Comparison of ENCODE assay signal across 25 mouse cellular contexts in genomic region chr11:76326672-76327071, GRCm38 (mm10).
DNase-seq lines count a peak whose midpoint lies in the region; ATAC-seq lines count a peak whose summit lies in the region.
"Had no signal": no experiment of that assay in that cellular context is flagged by ENCODE, and none has a peak within 500 bp of the region (broad histone marks: within the 10 kb centered on the region; RNA-seq: fewer than 3 reads in every experiment).

No protein-coding gene starts in this region.

- H3K27me3 ChIP-seq in heart, embryonic 11.5 days (ENCODE audit: control insufficient read depth, insufficient read depth, low read length): no peaks in the 10 kb centered on the region
- no peaks in the 10 kb centered on the region for H3K27me3 ChIP-seq in stomach, embryonic 16.5 days (ENCODE audit: control insufficient read depth, insufficient read depth, low read length)
- H3K27me3 ChIP-seq: embryonic facial prominence, embryonic 12.5 days; heart, embryonic 15.5 days; hindbrain, embryonic 12.5 days; midbrain, embryonic 15.5 days; neural tube, embryonic 15.5 days had no signal

- intact Hi-C loops in heart, postnatal 25 days (cut with DNase I): loop anchor here (2.0 kb wide), 1 partner anchor 72 kb away; the partner anchor contains the start of gene Nxn

- no peaks in the 10 kb centered on the region for H3K9me3 ChIP-seq in heart, embryonic 11.5 days (replicated peaks; ENCODE audit: control insufficient read depth, low read length)
- H3K9me3 ChIP-seq in stomach, embryonic 16.5 days (replicated peaks; ENCODE audit: control insufficient read depth, low read length): no peaks in the 10 kb centered on the region
- H3K9me3 ChIP-seq: embryonic facial prominence, embryonic 12.5 days; heart, embryonic 15.5 days; hindbrain, embryonic 12.5 days; midbrain, embryonic 15.5 days; neural tube, embryonic 15.5 days had no signal

- no peak overlapping the region for H3K4me2 ChIP-seq in heart, embryonic 11.5 days
- no peak overlapping the region for H3K4me2 ChIP-seq in stomach, embryonic 16.5 days (ENCODE audit: low read depth, low read length)
- H3K4me2 ChIP-seq: embryonic facial prominence, embryonic 12.5 days; heart, embryonic 15.5 days; hindbrain, embryonic 12.5 days; midbrain, embryonic 15.5 days; neural tube, embryonic 15.5 days had no signal

- H3K9ac ChIP-seq in heart, embryonic 11.5 days (ENCODE audit: low read depth, low read length): no peak overlapping the region
- H3K9ac ChIP-seq in stomach, embryonic 16.5 days (ENCODE audit: low read length): no peak overlapping the region
- H3K9ac ChIP-seq: embryonic facial prominence, embryonic 12.5 days; forebrain, postnatal 0 days; heart, embryonic 15.5 days; hindbrain, embryonic 12.5 days; liver, embryonic 14.5 days; midbrain, embryonic 15.5 days; neural tube, embryonic 15.5 days had no signal

- H3K4me1 ChIP-seq in heart, embryonic 11.5 days (ENCODE audit: control insufficient read depth, insufficient read depth, low read length): peaks cover 33% of the 10 kb centered on the region
- H3K4me1 ChIP-seq in stomach, embryonic 16.5 days (ENCODE audit: control insufficient read depth, insufficient read depth, low read length): peaks cover 76% of the 10 kb centered on the region

- 79% methylated on average over 6 of the region's 6 CpGs for WGBS in heart, embryonic 11.5 days (ENCODE audit: insufficient replicate concordance)
- WGBS in stomach, embryonic 16.5 days: 72% methylated on average over 6 of the region's 6 CpGs

- no peak overlapping the region for H3K4me3 ChIP-seq in heart, embryonic 11.5 days (ENCODE audit: low read depth, low read length)
- H3K4me3 ChIP-seq in stomach, embryonic 16.5 days (replicated peaks; ENCODE audit: low read length): no peak overlapping the region
- H3K4me3 ChIP-seq: embryonic facial prominence, embryonic 12.5 days; heart, embryonic 15.5 days; hindbrain, embryonic 12.5 days; left cerebral cortex, adult 2 months; midbrain, embryonic 15.5 days; myocyte; neural tube, embryonic 15.5 days had no signal

- peak; percentile 98 for DNase-seq in heart, adult 11 months
- DNase-seq in lung, adult 18-20 months: peak; percentile 40 to 49
- DNase-seq in lung, postnatal 14 days: no peak
- DNase-seq in heart, postnatal 25 days (ENCODE audit: low spot score): peak; percentile 52
- no peak for DNase-seq in left cerebral cortex, adult 9 months (ENCODE audit: low spot score in 2 of 2)
- DNase-seq in right cerebral cortex, postnatal 25 days: no peak
- DNase-seq: adrenal gland, adult 2 months; B cell, adult 2 months; cerebellum, adult 9-10 months; forebrain, postnatal 0 days; gastrocnemius, postnatal 14 days; kidney, adult 9 months; kidney, postnatal 36 days; layer of hippocampus, adult 9-11 months had no signal

- no peak for ATAC-seq in heart, embryonic 11.5 days (replicated peaks; ENCODE audit: insufficient number of reproducible peaks, low FRiP score, low TSS enrichment)
- ATAC-seq in stomach, embryonic 16.5 days (ENCODE audit: insufficient read depth, low FRiP score): no peak
- ATAC-seq: forebrain, postnatal 0 days; inflammation-experienced regulatory T-cells, adult 6 months; midbrain, embryonic 15.5 days had no signal

- no peak overlapping the region for H3K27ac ChIP-seq in heart, embryonic 11.5 days (ENCODE audit: low read depth, low read length)
- H3K27ac ChIP-seq in stomach, embryonic 16.5 days (ENCODE audit: low read length): peak overlapping the region; percentile 53
- H3K27ac ChIP-seq: heart, embryonic 15.5 days; hindbrain, embryonic 12.5 days; left cerebral cortex, adult 2 months; liver, embryonic 14.5 days; midbrain, embryonic 15.5 days; neural tube, embryonic 15.5 days had no signal

- no peaks in the 10 kb centered on the region for H3K36me3 ChIP-seq in heart, embryonic 11.5 days (ENCODE audit: control insufficient read depth, insufficient read depth, low read length)
- H3K36me3 ChIP-seq in stomach, embryonic 16.5 days (ENCODE audit: control insufficient read depth, insufficient read depth, low read length): no peaks in the 10 kb centered on the region
- H3K36me3 ChIP-seq: embryonic facial prominence, embryonic 12.5 days; heart, embryonic 15.5 days; hindbrain, embryonic 12.5 days; midbrain, embryonic 15.5 days; neural tube, embryonic 15.5 days had no signal

Comparison
In these comparisons a context has a peak if more than half of its experiments do, and no peak if none do; other contexts are left out.
1. DNase-seq: peak in heart, adult 11 months (single experiment), lung, adult 18-20 months (2 of 2) and heart, postnatal 25 days (single experiment); none in lung, postnatal 14 days (single experiment), left cerebral cortex, adult 9 months (0 of 2) and right cerebral cortex, postnatal 25 days (single experiment).